Mouse (Mus musculus) thymus, postnatal 4 days (tissue): ENCODE results near the gene Dclk1.

Experiments
- DNase-seq: peaks from one replicate; pipeline ENCODE4 v3.0.0; 2021

Gene Dclk1

GRCm38 (mm10) chr3:55337671-55338070 is 95.5 kb downstream of the Dclk1 start:
- no peak for DNase-seq

- no peak for DNase-seq
Measured at GRCm38 (mm10) chr3:55342445-55342844, 100.3 kb downstream of the Dclk1 start.

- no peak for DNase-seq
Measured at GRCm38 (mm10) chr3:55347371-55348025, 105.3 kb downstream of the Dclk1 start.

GRCm38 (mm10) chr3:55348026-55348390 is 105.8 kb downstream of the Dclk1 start:
- no peak for DNase-seq

- no peak for DNase-seq
Measured at GRCm38 (mm10) chr3:55350194-55350593, 108.0 kb downstream of the Dclk1 start.

GRCm38 (mm10) chr3:55351281-55352052 is 109.3 kb downstream of the Dclk1 start:
- DNase-seq: no peak

GRCm38 (mm10) chr3:55352529-55352928 is 110.4 kb downstream of the Dclk1 start:
- no peak for DNase-seq

- DNase-seq: no peak
Measured at GRCm38 (mm10) chr3:55353169-55353568, 111.0 kb downstream of the Dclk1 start.

- no peak for DNase-seq
Measured at GRCm38 (mm10) chr3:55353909-55354511, 111.8 kb downstream of the Dclk1 start.

GRCm38 (mm10) chr3:55354765-55355164 is 112.6 kb downstream of the Dclk1 start:
- no peak for DNase-seq

- no peak for DNase-seq
Measured at GRCm38 (mm10) chr3:55358486-55358885, 116.3 kb downstream of the Dclk1 start.

- no peak for DNase-seq
Measured at GRCm38 (mm10) chr3:55360836-55361235, 118.7 kb downstream of the Dclk1 start.

- DNase-seq: no peak
Measured at GRCm38 (mm10) chr3:55367166-55367565, 125.0 kb downstream of the Dclk1 start.

- DNase-seq: no peak
Measured at GRCm38 (mm10) chr3:55369156-55369555, 127.0 kb downstream of the Dclk1 start.

- peak; percentile 13 for DNase-seq
Measured at GRCm38 (mm10) chr3:55373689-55374088, 131.5 kb downstream of the Dclk1 start.

GRCm38 (mm10) chr3:55378591-55378990 is 136.4 kb downstream of the Dclk1 start:
- no peak for DNase-seq

- no peak for DNase-seq
Measured at GRCm38 (mm10) chr3:55380471-55380870, 138.3 kb downstream of the Dclk1 start.

GRCm38 (mm10) chr3:55392605-55393004 is 150.4 kb downstream of the Dclk1 start:
- no peak for DNase-seq

GRCm38 (mm10) chr3:55393549-55393948 is 151.4 kb downstream of the Dclk1 start:
- no peak for DNase-seq

GRCm38 (mm10) chr3:55396792-55397191 is 154.6 kb downstream of the Dclk1 start:
- DNase-seq: no peak

- DNase-seq: no peak
Measured at GRCm38 (mm10) chr3:55397752-55398693, 155.9 kb downstream of the Dclk1 start.

- DNase-seq: no peak
Measured at GRCm38 (mm10) chr3:55401236-55401635, 159.1 kb downstream of the Dclk1 start.

GRCm38 (mm10) chr3:55404751-55405150 is 162.6 kb downstream of the Dclk1 start:
- no peak for DNase-seq
